Mouse (Mus musculus) adrenal gland, adult (tissue): ENCODE measurements around the gene Krt4.

Experiments
- DNase-seq, 2 experiments: peaks; one replicate each; pipeline ENCODE4 v3.0.0; 2022 to 2023; ENCODE audit warnings: low spot score in 1 of 2; ENCODE audit not compliant: inconsistent age in 2 of 2

Krt4 gene

DNA sequence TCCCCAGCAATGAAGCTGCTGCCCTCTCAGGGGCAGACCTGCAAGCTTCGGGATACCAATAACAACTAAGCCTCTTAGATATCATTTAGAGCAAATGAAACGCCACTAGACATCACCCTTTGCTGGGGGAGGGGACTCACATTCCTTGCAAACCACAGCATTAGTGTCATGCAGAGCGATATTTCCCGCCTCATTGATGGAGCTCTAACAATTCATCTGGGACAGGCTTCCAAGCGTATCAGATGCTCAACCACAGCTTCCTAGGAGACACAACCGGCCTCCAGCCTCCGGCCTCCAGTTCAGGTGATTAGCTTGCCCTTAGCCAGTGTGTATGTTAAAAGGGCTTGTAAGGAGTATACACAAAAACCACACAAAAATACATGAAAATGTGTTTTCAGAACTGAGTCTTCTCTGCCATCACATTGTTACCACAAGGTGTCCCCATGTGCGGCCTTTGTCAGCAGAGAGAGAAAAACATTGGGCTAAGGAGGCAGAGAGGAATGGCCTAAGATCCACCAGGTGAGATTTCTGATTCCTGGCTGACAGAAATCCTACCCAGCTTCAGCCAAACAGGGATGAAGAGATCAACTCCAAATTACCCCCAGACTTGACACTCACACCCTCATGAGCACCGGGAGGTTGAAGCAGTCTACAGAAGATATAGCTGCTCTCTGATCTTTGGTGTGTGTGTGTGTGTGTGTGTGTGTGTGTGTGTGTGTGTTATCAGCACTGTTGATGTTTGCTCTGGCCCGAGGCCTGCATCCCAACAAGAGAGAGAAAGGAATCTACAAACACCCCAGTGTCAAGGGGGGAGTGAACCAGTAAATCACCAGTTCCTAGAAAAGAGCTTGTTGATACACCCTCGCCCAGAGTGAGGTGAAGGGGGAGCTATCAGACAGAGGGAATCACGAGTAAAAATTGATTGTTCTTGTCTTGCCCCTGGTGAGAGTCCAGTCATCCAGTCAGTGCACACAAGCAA lies 22.1 kb downstream of the Krt4 start:
- no peak for DNase-seq

GRCm38 (mm10) chr15:101895216-101895615 lies 29.3 kb downstream of the Krt4 start:
- peak; percentile 15 to 83 for DNase-seq

DNA sequence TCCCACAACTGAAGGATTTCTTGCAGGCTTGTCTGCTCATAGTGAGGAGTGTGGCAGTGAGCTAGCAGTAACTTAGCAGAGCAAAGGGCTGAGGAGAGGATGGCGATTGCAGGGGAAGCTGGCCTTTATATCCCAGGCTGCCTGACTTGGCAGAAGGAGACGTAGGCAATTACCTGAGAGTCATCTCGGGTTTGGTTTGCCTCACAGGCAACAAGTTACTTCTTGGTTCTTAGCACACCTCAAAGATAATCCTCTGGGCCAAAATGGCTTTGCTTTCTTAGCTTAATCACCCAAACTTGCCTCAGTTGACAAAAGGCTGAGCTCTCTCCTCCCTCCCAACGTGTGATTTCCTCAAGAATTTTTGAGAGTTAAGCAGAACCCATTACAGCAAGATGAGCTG lies 31.7 kb downstream of the Krt4 start, which contains the start of gene Krt76:
TSS of gene Krt76 (minus strand) at position 101 of the 400 bp plus-strand sequence.
- DNase-seq = no peak

DNA sequence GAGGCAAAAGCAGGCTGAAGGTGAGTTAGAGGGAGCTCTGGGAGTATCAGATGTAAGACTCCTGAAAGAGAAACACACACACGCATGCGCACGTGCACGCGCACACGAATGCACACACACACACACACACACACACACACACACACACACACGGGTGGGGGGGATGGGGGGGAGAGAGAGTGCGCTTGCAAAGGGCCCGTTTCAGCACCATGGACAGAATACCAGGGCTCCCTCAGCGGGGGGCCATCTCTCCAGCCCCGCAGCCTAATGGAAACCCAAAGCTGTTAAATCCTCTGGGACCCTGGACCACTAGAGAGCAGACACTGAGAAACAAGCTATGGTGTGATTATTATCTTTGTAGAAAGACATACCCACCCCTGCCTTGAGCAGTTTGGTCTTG lies 44.8 kb downstream of the Krt4 start:
- DNase-seq = no peak

DNA sequence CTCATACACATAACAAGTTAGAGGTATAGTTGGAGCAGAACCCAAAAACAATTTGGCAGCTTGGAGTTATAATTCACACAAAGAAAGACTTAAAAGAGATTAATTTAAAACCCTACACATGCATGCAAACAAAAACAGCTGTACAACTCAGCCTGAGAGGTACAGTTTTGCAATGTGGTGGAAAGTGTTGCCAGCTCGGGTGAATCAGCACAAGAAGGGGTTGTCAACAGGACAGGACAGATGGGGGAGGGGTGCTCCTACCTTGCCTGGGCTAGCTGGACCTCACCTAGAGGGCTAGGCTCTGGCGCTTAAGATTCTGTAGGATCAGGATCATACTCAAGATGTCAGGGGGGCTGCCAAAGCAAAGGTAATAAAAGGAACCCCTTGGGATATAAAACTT lies 46.5 kb downstream of the Krt4 start:
- DNase-seq = peak in 1 of 2 experiments; percentile 74

DNA sequence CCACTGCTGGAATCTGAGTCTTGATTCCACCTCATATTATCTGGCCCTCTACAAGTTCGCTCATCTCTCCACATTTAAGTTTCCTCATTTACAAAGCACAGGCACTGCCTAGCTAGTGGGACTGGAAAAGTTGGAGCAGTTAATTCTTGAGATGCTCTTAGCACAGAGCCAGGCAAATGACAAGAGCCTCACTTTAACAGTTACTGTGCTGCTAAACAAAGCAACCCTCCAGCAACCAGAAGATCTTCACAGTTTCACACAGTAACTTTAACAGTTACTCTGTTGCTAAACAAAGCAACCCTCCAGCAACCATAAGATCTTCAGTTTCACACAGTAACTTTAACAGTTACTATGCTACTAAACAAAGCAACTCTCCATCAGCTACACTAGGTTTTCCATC lies 50.2 kb downstream of the Krt4 start:
- no peak for DNase-seq

- DNase-seq = peak; percentile 18 to 62
Observed at GRCm38 (mm10) chr15:101873231-101873630, 51.3 kb downstream of the Krt4 start.

DNA sequence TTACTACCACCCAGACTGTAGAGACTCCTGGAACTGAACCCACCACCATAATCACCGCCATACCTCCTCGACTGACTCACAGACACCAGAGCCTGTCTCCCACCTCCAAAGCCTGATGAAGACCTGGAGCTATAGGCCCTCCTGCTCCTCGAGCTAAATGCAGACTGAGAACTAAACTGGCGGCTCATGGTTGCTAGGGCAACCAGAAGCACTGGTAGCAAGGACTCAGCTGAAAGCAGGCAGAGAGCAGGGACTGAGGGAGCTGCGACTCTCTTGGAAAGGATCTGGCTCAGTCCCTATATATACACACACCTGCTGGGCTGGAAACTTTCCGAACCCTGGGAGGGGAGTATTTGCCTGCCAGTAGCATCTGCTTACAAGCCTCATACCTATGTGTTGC lies 55.1 kb downstream of the Krt4 start, which contains the start of gene Krt77:
TSS of gene Krt77 (minus strand) at position 275 of the 400 bp plus-strand sequence.
- DNase-seq = no peak
